ENCODE assay signal across 18 mouse cellular contexts in genomic region chr10:8811261-8812039, GRCm38 (mm10).
A peak's percentile ranks its signal among the peaks of the same experiment; 100 is the strongest.
DNase-seq lines count a peak whose midpoint lies in the region.
"Had no signal": no experiment of that assay in that cellular context is flagged by ENCODE, and none has a peak within 500 bp of the region (broad histone marks: within the 10 kb centered on the region; RNA-seq: fewer than 3 reads in every experiment).

No protein-coding gene starts in this region.

- H3K4me1 ChIP-seq in limb, embryonic 10.5 days, result peaks cover 36% of the 10 kb centered on the region
- H3K4me1 ChIP-seq in hindbrain, embryonic 10.5 days (replicated peaks), result 0 out of 2 replicates have a peak, but pooled peaks cover 7% of the 10 kb centered on the region
- H3K4me1 ChIP-seq: hindbrain, embryonic 13.5 days had no signal

- peaks cover 57% of the 10 kb centered on the region for H3K36me3 ChIP-seq in limb, embryonic 10.5 days
- H3K36me3 ChIP-seq in hindbrain, embryonic 10.5 days, result peaks cover 26% of the 10 kb centered on the region; the same call in 1 of the 2 replicates
- H3K36me3 ChIP-seq: hindbrain, embryonic 13.5 days; midbrain, embryonic 15.5 days had no signal

- H3K27ac ChIP-seq in limb, embryonic 10.5 days, result no peak overlapping the region
- H3K27ac ChIP-seq in hindbrain, embryonic 10.5 days, result no peak overlapping the region
- H3K27ac ChIP-seq: embryonic facial prominence, embryonic 12.5 days; hindbrain, embryonic 13.5 days; limb, embryonic 15.5 days; midbrain, embryonic 15.5 days; stomach, embryonic 15.5 days had no signal

- H3K27me3 ChIP-seq in limb, embryonic 10.5 days (ENCODE audit: low read depth, poor library complexity, severe bottlenecking), result no peaks in the 10 kb centered on the region
- H3K27me3 ChIP-seq in hindbrain, embryonic 10.5 days (ENCODE audit: insufficient read depth, poor library complexity, severe bottlenecking), result no peaks in the 10 kb centered on the region
- H3K27me3 ChIP-seq: embryonic facial prominence, embryonic 12.5 days; hindbrain, embryonic 13.5 days; limb, embryonic 15.5 days; midbrain, embryonic 15.5 days; stomach, embryonic 15.5 days had no signal

- no peak overlapping the region for H3K4me3 ChIP-seq in limb, embryonic 10.5 days
- H3K4me3 ChIP-seq in hindbrain, embryonic 10.5 days, result no peak overlapping the region
- H3K4me3 ChIP-seq: embryonic facial prominence, embryonic 12.5 days; hindbrain, embryonic 13.5 days; limb, embryonic 15.5 days; midbrain, embryonic 15.5 days; stomach, embryonic 15.5 days had no signal

- DNase-seq in 3134 (ENCODE audit: extremely low read depth, insufficient read length, low spot score) (peak; percentile 30), MN1 (ENCODE audit: low spot score) (peak; percentile 64)
- peak; percentile 74 to 77 for DNase-seq in kidney, adult 8-10 months
- DNase-seq in kidney, postnatal 25 days, result peak; percentile 60 to 74
- no peak for DNase-seq in limb, embryonic 10.5 days (ENCODE audit: low spot score)
- no peak for DNase-seq in heart, adult 18-20 months
- no peak for DNase-seq in hindbrain, embryonic 10.5 days (ENCODE audit: low spot score)
- DNase-seq: cerebellum, postnatal 10 days; forebrain, postnatal 0 days; heart, postnatal 10 days; lung, postnatal 14 days; right cerebral cortex, postnatal 25 days; thymus, adult 2 months had no signal

- WGBS in limb, embryonic 10.5 days, result 92% methylated on average over 4 of the region's 4 CpGs
- 93% methylated on average over 4 of the region's 4 CpGs for WGBS in hindbrain, embryonic 10.5 days

- no peaks in the 10 kb centered on the region for H3K9me3 ChIP-seq in limb, embryonic 10.5 days (replicated peaks)
- no peaks in the 10 kb centered on the region for H3K9me3 ChIP-seq in hindbrain, embryonic 10.5 days
- H3K9me3 ChIP-seq: embryonic facial prominence, embryonic 12.5 days; hindbrain, embryonic 13.5 days; limb, embryonic 15.5 days; midbrain, embryonic 15.5 days; stomach, embryonic 15.5 days had no signal

Comparison
In these comparisons a context has a peak if more than half of its experiments do, and no peak if none do; other contexts are left out.
1. DNase-seq: peak in 3134 (single experiment), MN1 (single experiment), kidney, adult 8-10 months (2 of 2) and kidney, postnatal 25 days (2 of 2); none in limb, embryonic 10.5 days (single experiment), heart, adult 18-20 months (0 of 2) and hindbrain, embryonic 10.5 days (single experiment).